Mouse (Mus musculus): ENCODE measurements at regions not wholly inside any gene's neighbourhood (a gene's known extent, or its start where the extent isn't known, plus 50 kb on each side); places are given as distances from the start of the nearest gene placed in this dataset.

DNA sequence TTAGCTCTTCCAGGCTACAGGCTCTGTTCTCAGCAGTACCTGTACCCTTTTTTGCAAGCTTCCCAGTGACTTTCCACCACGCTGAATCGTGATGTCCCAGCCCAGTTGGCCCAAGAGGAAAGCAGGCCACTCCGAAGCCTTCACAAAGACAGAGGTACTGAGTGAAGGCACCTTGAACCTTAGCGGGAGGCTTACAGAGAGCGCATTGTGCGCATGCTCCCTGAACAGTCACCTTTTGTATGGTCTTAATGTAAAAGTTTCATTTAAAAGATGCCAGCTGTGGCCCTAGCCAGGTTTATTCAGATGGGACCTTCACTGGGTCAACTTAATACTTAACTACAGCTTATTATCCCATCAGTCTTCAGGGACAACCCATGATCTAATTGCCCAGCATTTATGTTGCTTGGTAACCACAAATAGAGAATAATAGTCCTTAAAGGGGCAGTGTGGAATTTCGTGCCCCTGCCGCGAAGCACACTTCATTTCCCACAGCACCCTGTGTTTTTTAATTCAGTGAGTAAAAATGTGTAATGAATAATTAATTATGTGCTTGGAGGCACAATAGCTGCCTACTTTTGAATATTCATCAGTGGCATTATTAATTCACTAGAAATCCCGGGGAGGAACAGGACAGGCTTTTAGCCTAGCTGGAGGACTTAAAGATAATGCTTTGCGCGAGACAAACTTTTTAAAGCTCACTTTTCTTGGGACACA, 111.3 kb upstream of the Vrk1 start:
- DNase-seq, result no peak

GRCm38 (mm10) chr12:105899294-105899909, 110.6 kb upstream of the Vrk1 start:
- no peak for DNase-seq

GRCm38 (mm10) chr12:105900479-105900878, 109.5 kb upstream of the Vrk1 start:
- no peak for DNase-seq

- DNase-seq, result no peak
Measured at GRCm38 (mm10) chr12:105903072-105903471, 107.0 kb upstream of the Vrk1 start.

DNA sequence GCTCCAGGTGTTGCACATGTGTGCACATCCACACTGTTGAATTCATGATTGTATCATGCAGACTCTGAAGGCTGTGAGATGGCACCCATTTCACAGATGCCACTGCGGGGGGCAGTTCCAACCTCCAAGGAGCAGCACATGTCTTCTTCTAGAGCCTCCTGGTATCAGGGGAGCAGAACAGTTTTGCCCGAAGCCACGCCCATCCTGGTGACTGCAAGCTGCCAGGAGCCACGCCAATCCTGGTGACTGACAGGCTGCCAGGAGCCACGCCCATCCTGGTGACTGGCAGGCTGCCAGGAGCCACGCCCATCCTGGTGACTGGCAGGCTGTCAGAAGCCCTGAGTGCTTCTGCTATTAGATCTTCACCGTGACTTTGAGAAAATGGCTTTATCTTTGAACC, 103.4 kb upstream of the Vrk1 start:
- DNase-seq, result no peak

- DNase-seq, result no peak
Measured at GRCm38 (mm10) chr12:105907851-105908620, 102.0 kb upstream of the Vrk1 start.

GRCm38 (mm10) chr12:105911556-105911955, 98.5 kb upstream of the Vrk1 start:
- DNase-seq, result no peak

DNA sequence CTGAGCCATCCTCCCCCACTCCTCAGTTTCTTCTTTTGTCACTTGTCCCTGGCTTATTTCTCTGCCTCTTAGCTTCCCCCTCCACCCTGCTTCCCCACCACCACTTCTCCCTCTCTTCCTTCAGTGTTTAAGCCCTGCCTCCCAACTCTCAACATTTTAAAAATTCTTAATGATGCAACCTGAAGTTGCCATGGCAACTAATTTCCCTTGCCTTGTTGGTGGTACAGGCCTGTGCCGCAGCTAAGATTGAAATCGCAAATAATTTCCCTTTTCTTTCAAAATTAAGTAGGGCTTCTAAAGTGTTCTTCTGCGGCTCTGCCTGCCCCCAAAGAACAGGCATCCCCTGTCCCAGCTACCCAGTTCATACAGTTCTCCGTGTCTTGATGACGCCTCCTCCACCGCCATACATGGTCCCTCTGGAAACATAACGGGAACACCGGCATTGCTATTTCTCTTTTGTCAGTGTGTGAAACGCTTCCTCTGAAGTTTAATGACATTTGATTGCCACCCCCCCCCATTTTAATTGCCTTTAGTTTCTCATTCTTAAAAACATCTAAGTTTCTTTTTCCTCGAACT, 92.6 kb upstream of the Vrk1 start:
- DNase-seq, result no peak

DNA sequence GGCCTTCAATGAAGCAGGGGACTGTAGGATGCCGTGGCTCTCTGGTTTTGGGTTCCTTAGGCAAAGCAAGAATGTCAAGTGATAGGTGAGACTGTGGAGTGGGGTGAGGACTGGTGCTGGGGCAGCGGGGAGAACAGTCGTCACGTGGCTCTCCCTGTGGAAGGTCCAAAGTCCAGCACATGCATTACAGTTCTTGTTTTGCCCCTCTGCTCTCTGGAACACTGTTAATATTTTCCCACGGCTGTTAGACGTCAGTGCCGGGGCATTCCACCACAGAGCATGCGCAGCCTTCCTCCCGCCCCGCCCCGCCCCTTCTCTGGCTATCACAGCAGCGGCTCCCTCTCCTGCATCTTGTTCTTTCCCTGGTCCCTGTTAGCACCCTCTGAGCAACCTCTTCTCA, 91.3 kb upstream of the Vrk1 start:
- no peak for DNase-seq

DNA sequence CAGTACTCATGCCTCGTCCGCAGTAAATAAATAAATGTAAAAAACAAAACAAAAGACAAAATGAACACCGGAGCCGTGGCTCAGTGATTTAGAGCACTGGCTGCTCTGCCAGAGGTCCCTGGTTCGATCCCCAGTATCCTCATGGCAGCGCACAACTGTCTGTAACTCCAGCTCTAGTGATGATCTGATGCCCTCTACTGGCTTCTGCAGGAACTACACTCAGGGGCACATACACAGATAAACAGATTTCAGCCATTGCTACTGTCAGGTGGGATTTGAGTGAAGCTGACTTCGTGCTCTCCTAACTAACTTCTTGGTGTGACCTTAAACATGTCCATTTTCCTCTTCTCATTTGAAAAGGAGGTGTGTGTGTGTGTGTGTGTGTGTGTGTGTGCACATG, 82.8 kb upstream of the Vrk1 start:
- no peak for DNase-seq

GRCm38 (mm10) chr12:105929456-105929921, 80.5 kb upstream of the Vrk1 start:
- DNase-seq, result no peak

GRCm38 (mm10) chr12:105935441-105935880, 74.6 kb upstream of the Vrk1 start:
- DNase-seq, result peak; percentile 13 to 20

DNA sequence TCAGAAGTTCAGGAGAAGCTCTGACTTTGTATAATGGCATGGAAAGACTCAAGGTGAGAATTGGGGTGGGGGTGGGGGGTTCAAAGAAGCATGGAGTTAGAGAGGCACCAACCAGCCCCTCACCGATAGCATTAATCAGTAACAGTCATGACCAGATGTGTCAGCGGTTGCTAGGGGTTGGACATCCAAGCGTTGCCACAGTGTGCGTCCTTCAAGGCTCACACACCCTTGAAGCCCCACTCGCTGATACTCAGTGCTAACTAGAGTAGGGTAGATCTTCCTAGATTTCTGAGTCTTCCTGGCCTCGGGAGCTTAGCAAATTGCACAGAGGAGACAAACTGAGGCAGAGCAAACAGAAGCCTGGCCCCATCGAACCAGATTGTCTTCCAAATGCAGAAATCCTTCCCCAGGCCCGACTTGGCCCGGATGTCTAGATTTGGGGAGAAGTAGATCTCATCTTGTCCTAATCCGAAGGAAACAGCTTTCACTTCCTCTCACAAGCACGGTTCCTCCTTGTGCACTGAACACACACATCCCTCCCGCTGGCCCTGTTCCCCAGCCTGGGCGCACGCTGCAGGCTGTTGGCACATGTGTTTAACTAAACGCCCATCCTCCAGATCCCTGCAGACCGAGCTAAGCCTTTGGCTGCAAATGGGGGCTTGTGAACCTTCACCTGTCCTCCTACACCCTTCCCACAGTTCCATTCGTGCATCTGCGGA, 73.1 kb upstream of the Vrk1 start:
- DNase-seq, result no peak

DNA sequence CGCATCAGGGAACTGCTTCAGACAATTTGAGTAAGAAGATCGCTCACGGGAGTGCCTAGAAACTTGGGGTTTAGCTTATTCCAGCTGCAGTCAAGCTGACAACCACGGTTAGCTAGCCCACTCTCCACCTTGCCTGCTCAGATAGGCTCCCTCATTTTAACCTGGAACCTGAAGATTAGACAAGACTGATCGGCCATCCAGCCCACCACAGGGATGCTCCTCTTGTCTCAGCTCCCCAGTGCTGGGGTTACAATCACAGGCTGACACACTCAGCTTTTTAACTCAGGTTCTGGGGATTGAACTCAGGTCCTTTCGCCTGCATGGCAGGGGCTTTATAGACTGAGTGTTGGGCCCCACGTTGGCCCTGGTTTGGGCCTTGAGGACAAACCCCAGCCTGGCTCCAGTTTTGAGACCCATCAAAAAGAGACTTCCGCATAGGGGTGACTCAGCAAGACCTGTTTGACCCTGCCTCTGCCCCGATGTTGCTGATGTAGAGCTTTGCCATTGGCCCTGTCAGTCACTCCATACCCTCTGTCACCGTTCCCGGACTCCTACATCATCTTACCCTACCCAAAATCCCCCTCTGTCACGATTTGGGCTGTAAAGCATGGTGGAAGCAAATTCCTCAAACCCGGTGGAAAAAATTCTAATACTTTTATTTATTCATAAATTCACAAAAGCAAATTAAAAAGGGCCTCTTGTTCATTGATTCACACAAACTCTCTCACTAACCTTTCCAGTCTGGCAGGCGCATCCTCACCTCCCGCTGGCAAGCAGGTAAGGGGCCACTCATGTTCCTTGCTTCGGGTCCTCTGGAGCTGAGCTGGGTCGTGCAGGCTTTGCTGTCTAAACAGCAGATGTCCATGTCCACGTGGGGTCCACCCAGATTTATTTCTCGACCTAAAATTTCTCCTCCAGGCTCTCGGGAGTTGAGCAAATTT, 67.6 kb upstream of the Vrk1 start:
- DNase-seq, result no peak

GRCm38 (mm10) chr12:105943077-105943433, 67.0 kb upstream of the Vrk1 start:
- no peak for DNase-seq

DNA sequence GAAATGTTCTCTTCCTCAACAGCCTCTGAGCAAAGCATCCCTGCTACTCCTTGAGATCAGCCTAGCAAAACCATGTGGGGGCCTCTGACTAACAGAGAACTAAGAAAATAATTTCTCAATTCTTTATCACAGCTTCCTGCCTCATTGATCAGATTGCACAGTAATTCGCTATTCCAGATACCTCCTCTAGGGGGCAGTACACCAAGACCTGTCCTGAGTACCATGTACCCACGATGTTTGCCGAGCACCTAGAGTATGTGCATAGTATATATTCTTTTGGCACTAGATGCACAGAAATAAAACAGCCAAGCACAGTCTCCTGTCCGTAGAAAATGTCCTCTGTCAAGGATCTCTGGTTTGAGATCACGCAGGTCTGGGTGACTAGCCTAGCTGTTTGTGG, 62.7 kb upstream of the Vrk1 start:
- no peak for DNase-seq

- no peak for DNase-seq
Measured at GRCm38 (mm10) chr12:105948322-105948721, 61.7 kb upstream of the Vrk1 start.

DNA sequence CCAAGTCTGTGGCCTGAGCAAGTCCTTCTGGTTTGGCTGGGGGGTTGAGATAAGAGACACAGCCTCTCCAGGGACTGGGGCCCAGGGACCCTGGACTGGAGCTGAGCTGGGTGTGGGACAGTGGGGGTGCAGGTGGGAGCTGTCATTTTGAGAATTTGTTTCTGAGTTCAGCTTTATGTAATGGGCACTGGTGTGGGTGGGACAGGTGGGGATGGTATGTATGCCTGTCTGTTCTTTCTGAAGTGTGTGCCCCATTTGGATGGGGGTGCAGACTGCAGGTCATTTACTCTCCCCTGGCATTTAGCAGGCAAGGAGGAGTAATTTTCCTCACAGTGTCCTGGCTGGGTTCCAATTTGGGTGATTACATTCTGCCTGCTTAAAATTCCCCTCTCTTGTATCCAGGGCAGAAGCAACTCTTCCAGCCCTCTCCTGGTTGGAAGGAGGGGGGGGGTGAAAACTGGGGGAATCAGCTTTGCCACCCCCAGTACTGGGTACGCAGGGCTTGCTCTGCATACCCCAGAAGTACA, 54.2 kb upstream of the Vrk1 start:
- DNase-seq, result peak in 1 of 2 experiments; percentile 20

GRCm38 (mm10) chr12:105959756-105960155, 50.3 kb upstream of the Vrk1 start:
- DNase-seq, result no peak
